Mouse (Mus musculus): Measurements from ENCODE around the gene Tmem102.

Tmem102 gene

DNA sequence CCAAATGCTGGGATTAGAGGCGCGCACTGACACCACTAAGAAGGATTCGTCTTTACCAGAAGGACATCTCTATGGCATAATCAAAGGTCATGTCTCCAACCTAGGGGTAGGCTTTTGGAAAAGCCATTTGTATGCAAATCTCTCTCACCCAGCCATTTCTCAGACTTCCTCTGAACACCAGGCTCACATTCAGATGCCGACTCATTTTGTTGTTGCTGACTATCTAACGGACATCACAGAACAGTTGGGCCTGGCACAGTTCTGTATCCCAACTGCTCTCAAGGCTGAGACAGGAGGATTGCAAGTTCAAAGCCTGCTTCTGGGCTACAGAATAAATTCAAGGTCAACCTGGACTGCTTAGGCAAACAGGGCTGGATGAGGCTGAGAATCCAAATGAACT is 18.1 kb downstream of the Tmem102 start:
- peak; percentile 77 for DNase-seq (ENCODE audit: low read depth, low spot score)

DNA sequence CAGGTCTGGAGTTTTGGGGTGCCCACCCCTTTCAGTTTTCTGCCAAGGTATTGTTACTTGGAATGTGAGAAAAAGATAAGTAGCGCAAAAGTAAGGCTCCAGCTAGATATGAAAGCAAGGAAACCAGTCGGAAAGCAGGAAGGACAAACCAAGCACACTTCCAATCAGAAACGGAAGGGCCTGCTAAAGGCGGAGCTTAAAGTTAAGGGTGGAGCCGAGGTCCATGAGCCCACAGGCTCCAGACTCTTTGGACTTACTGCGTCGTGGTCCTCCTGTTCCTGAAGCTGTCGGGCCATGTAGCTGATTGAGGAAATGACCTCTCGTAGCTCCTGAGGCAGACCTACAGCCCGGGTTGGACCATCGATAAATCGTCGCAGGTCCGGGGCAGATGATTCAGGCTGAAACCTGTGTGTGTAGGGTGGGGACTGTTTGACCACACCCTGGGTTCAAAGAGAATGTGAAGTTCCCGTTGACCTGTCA is 20.6 kb downstream of the Tmem102 start:
- peak; percentile 97 for DNase-seq (ENCODE audit: low read depth, low spot score)

DNA sequence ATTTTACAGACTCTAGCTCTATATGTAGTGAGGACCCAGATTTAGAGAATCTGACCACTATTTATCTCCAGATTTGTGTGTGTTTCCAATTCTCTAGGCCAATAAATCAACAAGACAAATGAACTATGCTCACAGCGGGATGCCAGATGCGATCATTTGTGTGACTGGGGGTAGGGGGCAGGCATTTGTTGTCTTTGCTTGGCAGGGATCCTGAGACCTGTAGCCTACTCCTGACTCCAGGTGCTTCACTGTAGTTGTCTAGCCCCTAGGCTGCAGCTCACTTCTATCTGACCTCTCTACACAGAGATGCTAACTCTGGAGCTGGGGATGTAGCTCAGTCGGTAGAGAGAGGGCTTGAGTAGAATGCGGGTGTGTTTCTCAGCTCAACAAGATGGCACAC is 23.6 kb downstream of the Tmem102 start:
- peak; percentile 87 for DNase-seq (ENCODE audit: low read depth, low spot score)

DNA sequence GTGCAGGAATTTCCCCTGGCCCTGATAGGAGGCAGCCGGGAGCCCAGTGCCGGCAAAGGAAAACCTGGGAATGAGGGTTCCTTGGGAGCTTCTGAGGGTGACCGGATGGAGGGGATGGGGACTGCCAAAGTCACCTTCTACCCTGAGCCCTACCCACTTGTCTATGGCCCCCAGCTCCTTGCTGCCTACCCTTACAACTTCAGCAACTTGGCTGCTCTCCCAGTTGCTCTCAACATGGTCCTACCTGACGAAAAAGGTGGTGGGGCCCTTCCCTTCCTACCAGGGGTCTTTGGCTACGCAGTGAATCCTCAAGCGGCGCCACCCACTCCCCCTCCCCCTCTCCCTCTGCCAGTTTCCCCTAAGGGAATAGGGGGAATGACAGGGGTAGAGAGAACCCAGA is 26.4 kb downstream of the Tmem102 start:
- no peak for DNase-seq (ENCODE audit: low read depth, low spot score)

DNA sequence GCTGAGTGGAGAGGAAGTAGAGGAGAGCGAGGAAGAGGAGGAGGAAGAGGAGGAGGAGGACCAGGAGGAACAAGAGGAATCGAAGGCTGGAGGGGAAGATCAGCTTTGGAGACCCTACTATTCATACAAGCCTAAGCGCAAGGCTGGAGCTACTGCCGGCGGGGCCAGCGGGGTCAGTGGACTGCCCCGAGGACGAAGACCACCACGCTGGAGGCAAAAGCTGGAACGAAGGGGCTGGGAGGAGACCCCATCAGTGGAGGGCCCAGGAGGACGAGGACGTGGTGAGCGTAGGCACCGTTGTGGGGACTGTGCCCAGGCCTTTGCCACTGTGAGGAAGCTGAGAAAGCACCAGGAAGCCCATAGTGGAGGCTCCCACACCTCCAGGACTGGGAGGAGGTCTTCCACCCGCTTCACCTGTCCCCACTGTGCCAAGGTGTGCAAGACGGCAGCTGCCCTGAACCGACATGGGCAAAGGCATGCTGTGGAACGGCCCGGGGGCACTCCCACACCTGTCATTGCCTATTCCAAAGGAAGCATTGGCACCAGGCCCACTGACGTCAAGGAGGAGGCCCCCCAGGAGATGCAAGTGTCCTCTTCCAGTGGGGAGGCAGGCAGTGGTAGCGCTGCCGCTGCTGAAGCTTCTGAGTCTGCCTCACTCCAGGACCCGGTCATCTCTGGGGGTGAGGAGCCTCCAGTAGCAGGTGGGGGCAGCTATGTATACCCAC is 27.0 kb downstream of the Tmem102 start:
- no peak for DNase-seq (ENCODE audit: low read depth, low spot score)

DNA sequence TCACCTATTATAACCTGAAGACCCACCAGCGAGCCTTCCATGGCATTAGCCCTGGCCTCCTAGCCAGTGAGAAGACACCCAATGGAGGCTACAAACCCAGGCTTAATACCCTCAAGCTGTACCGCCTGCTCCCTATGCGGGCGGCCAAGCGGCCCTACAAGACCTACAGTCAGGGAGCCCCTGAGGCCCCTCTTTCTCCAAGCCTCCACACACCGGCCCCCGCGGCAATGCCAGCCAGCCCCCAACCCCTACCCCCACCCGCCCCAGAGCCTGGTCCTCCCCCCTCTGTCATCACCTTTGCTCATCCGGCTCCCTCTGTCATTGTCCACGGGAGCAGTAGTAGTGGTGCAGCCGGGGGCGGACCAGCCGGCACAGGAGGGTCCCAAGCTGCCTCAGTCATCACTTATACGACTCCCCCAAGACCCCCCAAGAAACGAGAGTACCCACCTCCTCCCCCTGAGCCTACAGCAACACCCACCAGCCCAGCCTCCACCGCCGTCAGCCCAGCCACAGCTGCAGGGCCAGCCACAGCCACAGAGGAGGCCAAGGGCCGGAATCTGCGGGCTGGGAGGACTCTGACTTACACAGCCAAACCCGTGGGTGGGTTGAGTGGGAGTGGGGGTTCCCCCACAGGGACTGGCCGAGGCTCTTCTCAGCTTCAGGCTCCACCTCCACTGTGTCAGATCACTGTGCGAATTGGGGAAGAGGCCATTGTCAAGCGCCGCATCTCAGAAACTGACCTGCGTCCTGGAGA is 27.7 kb downstream of the Tmem102 start:
- DNase-seq (ENCODE audit: low read depth, low spot score) = no peak

DNA sequence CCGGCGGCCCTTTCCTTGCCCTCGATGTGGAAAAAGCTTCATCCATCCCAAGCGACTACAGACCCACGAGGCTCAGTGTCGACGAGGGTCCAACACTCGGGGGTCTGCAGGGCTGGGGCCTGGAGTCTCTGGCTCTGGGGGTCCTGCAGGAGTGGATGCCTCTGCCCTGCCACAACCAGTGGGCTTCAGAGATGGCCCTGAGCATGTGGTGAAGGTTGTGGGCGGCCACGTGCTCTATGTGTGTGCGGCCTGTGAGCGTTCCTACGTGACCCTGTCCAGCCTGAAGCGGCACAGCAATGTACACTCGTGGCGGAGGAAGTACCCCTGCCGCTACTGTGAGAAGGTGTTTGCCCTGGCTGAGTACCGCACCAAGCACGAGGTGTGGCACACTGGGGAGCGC is 28.9 kb downstream of the Tmem102 start:
- DNase-seq (ENCODE audit: low read depth, low spot score) = no peak

DNA sequence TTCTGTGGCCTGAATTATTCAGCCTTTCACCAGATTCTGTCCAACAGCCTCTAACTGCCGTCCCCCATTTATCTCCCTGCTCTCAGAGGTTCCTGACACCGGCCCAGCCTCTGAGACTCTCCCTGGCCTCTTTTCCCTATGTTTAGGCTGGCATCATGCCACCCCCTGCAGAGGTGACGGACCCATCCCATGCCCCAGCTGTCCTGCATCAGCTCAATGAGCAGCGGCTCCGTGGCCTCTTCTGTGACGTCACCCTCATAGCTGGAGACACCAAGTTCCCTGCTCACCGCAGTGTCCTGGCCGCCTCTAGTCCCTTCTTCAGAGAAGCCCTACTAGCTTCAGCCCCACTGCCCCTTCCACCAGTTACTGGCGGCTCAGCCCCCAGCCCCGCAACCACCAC is 29.7 kb downstream of the Tmem102 start:
- DNase-seq (ENCODE audit: low read depth, low spot score) = no peak

DNA sequence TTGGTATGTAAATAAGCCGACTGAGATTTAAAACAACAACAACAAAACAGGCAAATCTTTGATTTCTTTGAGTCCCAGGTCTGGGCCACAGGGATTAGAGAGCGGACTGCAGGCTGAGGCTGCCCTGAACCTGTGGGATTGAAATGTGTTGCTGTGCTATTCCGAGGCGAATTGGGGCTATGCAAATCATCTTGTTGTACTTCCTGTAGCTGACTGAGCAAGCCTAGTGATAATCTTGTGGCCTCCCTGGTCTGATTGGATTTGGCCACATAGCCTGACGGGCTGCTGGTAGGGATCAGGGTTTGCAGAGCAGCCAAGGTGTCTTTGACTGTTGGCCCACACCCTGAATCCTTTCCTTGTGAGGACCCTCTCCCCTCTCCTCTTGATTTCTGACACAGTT is 30.5 kb downstream of the Tmem102 start:
- no peak for DNase-seq (ENCODE audit: low read depth, low spot score)

DNA sequence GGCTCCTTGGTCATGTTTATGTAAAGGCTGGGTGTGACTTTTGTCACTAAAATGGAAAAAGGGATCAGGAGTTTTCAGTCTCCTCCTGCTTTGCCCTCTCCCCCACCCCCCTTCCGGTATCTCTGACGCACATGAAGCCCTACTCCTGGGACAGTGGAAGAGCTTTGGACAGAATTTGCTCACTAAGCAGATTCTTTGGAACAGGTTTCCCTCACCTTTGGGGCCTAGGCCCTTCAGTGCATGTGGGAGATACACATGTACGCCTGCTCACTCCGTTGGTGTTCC is 37.9 kb downstream of the Tmem102 start:
- DNase-seq (ENCODE audit: low read depth, low spot score) = no peak

DNA sequence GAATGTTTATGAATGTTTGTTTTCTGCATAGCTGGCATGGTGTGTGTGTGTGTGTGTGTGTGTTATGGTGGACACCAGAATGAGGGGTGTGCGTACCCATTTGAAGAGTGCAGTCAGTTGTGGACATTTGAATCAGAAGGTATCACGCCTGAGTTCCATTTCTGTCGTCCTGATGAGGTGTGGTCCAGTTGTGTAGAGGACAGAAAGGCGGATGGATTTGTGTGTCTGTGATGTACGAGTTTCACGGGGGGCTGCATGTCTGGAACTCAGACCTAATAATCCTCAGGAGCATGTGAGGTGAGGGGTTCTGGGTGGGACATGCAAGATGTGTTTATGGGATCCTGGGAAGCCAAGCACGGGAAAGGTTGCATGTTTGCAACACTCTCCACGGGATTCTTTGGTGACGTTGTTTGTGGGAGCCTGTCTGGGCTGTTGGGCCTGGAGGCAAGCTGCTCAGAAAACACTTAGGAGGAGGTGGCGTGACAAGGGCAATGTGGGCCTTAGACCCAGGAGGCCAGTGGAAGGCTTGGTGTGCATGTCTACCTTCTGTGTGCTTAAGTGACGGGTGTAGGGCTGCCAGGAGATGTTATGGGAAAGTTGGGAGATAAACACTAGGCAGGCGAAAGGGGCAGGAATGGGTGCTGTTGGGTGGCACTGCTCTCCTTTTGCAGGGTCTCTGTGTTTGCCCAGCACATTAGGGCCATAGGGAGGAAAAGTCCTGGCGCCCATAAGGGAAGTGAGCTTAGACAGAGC is 38.4 kb downstream of the Tmem102 start:
- no peak for DNase-seq (ENCODE audit: low read depth, low spot score)

DNA sequence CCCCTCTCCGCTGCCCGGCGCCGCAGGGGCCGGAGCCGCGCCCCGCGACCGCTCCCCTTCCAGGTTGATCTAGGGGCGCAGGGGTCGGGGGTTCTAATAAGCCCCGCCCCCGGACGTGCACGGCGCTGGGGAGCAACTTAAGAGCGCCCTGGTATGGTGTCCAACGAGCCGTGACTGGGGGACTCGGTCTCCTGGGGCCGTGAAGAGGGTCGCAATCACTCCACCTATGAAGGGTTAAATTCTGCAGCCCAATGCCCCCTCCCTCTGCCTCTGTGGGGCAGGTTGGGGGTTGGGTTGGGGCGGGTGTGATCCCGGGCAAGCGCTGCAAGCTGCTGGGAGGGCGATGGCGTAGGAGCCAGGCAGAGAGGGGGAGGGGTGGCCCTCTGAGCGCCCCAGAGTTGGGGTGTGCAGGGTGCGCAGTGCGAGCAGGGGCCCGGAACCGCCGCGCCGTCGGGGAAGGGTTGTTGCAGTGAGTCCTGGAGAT is 39.3 kb downstream of the Tmem102 start:
- peak; percentile 58 for DNase-seq (ENCODE audit: low read depth, low spot score)

DNA sequence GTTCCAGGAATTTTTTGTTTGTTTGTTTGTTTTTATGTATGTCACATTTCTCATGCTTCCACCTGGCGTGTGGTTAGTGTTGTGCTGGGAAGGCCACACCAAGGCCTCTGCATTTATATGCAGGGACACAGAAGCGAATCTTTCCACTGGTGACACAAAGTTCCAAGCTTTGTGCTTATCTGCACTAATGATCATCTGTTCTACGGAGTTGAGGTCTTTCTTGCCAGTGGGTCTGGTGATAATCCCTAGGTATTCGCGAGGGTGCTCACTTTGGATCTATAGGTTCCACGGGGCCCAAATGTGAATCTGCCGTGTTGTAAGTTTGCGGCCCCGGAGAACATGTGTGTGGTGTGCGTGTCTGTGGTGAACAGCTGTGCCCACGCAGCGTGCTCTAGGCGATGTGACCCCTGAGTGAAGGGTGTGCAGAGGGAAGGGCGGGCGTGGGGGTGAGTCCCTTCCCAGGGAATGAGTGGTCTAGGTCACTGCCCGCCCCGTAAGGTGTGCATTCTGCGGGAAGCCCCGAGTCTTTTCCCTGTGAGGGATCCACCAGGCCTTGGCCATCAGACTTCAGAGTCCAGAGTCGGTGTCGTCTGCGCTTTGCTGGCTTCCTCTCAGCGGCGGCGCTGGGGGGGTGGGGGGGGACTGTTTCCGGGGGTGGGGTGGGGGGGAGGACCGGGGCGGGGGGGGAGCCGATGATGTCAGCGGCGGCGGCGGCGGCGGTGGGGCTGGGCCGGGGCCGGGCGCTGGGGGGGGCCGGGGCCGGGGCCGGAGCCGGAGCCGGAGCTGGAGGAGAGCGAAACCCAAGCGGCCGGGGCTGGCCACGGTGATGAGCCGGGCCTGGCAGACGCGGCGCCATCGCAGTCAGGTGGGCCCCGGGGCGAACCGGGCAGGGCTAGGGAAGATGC is 40.0 kb downstream of the Tmem102 start, which contains the start of gene Zbtb4:
TSS of gene Zbtb4 (plus strand) at position 692 of the 905 bp plus-strand sequence.
- DNase-seq (ENCODE audit: low read depth, low spot score) = peak; percentile 34

DNA sequence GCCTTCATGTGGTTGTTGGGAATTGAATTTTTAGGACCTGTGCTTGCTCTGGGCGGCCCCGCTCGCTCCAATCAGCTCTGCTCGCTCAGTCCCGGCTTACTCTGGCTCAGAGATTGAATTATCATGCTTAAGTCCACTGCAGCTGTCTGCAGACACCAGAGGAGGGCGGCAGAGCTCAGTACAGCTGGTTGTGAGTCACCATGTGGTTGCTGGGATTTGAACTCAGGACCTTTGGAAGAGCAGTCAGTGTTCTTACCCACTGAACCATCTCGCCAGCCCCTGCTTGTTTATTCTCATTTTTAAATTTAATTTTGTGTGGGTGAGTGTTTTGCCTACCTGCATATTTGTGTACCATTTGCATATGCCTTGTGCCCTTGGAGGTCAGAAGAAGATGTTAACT is 41.9 kb downstream of the Tmem102 start:
- peak; percentile 76 for DNase-seq (ENCODE audit: low read depth, low spot score)

DNA sequence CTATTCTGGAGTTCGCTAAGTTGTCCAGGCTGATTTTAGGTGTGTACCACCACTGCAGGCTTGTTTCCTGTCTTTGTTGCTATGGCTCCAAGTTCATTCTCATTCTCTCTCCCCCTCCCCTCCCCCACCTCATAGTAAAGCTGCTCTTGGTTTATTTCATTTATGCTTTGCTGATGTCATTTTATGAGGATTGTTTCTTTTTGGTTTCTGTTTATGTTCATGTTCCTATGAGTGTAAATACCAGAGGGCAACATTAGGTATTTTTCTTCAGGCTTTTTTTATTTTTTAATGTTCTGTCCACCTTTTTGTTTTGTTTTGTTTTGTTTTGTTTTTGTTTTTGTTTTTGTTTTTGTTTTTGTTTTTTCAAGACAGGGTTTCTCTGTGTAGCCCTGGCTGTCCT is 43.6 kb downstream of the Tmem102 start, which contains the start of gene Slc35g3:
TSS of gene Slc35g3 (minus strand) at position 101 of the 400 bp plus-strand sequence.
- DNase-seq (ENCODE audit: low read depth, low spot score) = no peak

DNA sequence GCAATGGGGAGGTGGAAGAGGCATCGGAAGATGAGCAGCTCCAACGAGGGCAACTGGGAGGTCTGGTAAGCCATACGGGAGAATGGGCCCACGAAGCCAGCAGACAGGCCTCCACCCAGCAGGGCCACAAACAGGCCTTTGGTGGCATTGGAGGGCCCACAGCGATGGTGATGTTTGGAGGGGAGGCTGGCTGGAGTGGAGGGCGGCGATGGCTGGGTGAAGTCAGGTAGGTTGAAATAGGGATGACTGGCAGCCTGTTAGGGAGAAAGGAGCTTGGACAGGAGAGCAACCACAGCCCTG is 44.6 kb downstream of the Tmem102 start:
- no peak for DNase-seq (ENCODE audit: low read depth, low spot score)

DNA sequence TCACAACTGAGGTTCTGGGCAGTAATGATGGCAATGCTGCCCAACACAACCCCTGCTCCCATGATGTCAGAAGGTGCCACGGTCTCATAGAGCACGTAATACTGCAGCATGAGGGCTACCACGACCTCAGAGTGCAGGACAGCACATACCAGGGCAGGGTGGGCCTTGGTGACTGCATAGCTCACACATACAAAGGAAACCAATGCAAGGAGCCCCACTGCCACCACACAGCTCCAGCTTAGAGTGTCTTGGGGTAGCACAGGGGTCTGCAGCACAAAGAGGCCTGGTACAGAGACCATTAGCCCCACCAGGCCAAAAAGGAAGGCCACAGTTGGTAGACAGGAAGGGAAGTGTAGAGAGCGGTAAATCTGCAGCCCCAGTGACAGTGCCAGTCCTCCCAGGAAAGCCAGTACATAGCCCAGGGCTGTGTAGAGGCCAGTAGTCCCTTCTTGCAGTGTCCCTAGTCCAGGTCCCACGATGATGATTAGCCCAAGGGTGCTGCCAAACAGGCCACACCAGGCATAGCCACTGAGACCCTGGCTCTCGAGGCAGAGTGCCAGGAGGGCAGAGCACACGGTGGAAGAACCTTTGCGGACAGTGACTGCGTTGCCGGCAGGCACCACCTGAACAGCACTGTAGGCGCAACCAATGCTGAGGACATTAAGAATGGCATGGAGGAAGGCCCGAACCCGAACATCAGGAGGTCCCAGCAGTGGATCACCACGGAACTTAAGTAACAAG is 45.1 kb downstream of the Tmem102 start:
- DNase-seq (ENCODE audit: low read depth, low spot score) = no peak

DNA sequence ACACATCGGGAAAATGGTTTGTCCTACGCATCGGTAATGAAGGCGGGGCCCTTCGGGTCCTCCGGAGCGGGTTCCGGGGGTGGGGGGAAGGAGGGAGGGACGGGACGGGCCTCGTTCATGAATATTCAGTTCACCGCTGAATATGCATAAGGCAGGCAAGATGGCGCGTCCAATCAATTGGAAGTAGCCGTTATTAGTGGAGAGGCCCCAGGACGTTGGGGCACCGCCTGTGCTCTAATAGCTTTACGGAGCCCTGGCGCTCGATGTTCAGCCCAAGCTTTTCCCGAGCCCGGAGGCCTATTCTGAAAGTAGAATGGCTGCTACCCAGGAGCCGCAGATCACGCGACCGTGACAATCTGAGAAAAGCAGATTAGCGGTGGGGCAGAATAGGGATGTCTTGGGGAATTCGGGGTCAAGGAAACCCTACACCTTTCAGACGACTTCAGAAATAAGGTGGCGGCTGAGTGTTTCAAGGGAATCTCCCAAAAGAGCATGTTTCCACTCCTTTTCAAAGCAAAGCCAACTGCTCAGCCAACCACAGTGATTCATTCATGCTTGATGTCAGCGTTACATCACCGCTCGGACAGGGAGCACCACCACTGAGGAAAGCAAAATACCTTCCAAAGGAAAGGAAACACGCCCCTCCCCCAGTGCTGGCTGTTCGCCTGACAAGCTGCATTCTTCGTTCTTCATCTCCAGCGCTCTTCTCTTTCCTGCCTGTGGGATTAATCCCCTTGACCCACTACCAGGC is 46.3 kb downstream of the Tmem102 start:
- peak; percentile 96 for DNase-seq (ENCODE audit: low read depth, low spot score)

DNA sequence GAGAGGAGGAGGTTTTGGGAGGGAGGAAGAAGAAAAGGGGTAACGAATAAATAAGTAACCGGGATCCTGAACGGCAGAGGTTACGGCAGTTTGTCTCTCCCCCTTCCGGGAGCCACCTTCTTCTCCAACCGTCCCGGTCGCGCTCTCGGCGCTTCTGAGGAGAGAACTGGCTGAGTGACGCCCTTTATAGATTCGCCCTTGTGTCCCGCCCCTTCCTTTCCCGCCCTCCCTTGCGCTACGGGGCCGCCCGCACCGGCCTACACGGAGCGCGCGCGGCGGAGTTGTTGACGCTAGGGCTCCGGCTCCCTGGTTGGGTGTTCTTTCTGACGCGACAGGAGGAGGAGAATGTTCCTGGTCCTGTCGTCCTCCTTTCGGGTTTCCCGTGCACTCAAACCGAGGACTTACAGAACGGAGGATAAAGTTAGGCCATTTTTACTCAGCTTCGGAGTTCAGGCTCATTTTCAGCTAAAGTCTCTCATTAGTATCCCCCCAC is 46.9 kb downstream of the Tmem102 start, which contains the start of gene Polr2a:
TSS of gene Polr2a (minus strand) at position 160 of the 493 bp plus-strand sequence.
- peak; percentile 97 for DNase-seq (ENCODE audit: low read depth, low spot score)

DNA sequence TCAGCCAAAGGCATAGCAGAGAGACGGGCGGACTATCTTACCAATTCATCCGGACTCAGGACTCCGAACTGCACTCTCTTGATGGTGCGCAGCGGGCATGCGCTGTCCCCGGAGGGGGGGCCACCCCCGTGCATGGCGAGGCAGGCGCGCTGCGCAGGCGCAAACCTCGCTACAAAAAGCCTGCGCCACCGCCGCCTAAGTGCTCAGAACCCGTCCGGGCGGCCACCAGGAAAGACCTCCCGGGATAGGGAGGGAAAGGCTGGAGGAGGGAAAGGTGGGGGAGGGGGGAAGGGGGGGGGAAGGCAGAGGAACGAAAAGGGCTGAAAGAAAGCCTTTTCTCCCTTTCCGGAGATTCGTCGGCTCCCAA is 47.4 kb downstream of the Tmem102 start:
- peak; percentile 94 for DNase-seq (ENCODE audit: low read depth, low spot score)

Measured in ES-CJ7 (cell line).